Mouse (Mus musculus): Measurements from ENCODE around the gene Krtap9-1. TPM values are rescaled to one million over a fixed set of nuclear protein-coding genes. Genes with fewer than 3 reads are reported as not detected.

The Krtap9-1 gene
- polyA plus RNA-seq (2021; fragmentation: Nextera tagmentation): not detected in 2 replicates
- long read RNA-seq, experiment 1: 0 reads
- long read RNA-seq, experiment 2: 0 reads

DNA sequence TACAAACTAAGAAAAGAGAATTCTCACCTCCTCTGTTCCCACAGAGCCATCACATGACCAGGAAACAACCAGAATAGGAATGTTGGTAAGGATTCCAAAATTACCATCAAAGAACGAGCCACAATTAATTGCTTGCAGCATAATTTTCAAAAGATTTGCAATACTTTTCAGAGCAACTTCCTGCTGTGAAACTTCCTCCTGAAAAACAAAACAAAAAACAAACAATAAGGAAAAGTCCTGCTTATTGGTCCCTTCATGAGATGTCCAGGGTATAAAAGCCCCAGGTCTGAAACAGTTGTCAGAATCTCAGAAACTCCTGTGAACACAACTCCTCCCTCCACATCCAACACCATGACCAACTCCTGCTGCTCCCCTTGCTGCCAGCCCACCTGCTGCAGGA is at the start of gene Krtap9-1:
Krtap9-1 (plus strand) TSS at position 301 of the 400 bp plus-strand sequence.

DNA sequence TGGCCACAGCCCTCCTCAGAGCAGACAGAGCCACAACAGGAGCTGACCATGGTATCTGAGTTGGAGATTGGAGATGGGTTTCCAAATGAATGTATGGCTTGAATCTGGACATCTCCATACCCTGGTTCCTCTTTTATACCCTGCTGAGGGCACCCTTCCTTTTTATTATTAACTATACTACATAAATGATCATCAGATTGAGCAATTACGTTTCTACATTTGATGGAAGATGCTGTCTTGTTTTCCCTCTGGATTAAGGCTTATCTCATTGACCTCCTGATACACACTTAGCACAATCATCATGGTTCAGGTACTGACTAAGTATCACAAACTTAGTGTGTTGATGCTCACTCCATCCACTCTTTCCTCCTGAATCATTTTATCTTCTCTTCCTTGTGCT is 35.2 kb upstream of the Krtap9-1 start, which contains the start of gene 2300003K06Rik:
2300003K06Rik (minus strand) TSS at position 101 of the 400 bp plus-strand sequence.

DNA sequence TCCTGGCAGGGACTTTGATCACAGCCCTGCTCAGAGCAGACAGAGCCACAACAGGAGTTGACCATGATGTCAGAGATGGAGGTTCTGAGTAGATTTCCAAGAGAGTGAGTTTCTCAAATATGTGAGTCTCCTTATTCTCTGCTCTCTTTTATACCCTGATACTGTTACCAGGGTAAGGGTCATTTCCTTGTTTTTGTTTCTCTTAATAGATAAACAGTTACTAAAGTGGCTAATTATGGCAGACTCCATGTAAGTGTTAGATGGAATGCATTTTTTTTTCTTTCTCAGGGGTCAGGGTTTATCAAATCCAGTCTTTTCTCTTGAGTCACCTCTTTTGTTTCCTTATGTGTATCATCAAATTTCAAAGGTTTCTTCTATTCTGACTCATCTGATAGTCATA is 21.7 kb upstream of the Krtap9-1 start, which contains the start of gene Krtap4-16:
Krtap4-16 (minus strand) TSS at position 101 of the 400 bp plus-strand sequence.

DNA sequence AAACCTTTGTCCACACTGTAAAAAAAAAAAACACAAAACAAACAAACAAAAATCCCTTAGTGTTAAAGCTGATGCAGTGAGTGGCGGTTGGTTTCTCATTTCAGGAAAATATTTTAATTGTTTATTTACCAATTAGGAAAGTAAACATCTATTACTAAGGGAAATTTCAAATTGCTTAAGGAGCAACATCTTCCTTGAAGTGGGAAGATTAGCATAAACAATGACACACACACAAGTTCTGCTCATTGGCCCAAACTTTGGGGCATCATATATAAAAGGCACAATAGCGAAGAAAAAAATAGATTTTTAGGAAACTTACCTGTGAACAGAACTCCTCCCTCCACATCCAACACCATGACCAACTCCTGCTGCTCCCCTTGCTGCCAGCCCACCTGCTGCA is 15.6 kb upstream of the Krtap9-1 start, which contains the start of gene Gm11568:
Gm11568 (plus strand) TSS at position 301 of the 400 bp plus-strand sequence.

DNA sequence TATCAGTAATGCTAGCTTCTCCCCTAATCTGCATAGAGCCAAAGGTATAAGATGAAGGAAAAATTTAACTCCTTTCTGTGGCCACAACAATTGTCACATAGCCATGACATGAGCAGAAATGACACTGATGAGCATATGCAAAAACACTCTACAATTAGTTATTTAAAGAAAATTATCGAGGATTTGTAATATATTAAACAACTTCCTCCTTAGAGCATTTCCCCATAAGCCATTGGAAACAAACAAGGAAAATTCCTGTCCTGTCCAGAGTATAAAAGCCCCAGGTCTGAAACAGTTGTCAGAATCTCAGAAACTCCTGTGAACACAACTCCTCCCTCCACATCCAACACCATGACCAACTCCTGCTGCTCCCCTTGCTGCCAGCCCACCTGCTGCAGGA is 9.0 kb upstream of the Krtap9-1 start, which contains the start of gene Gm11559:
Gm11559 (plus strand) TSS at position 301 of the 400 bp plus-strand sequence.

DNA sequence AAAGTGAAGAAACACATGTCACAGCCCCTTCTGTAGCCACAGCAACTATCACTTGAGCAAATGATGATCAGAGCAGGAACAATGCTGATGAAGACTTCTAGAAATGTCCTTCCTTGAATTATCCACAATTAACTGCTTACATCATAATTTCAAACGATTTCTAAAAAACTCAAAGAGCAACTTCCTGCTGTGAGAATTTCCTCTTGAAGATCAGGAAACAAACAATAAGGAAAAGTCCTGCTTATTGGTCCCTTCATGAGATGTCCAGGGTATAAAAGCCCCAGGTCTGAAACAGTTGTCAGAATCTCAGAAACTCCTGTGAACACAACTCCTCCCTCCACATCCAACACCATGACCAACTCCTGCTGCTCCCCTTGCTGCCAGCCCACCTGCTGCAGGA is 5.7 kb downstream of the Krtap9-1 start, which contains the start of gene Gm11567:
Gm11567 (plus strand) TSS at position 301 of the 400 bp plus-strand sequence.

DNA sequence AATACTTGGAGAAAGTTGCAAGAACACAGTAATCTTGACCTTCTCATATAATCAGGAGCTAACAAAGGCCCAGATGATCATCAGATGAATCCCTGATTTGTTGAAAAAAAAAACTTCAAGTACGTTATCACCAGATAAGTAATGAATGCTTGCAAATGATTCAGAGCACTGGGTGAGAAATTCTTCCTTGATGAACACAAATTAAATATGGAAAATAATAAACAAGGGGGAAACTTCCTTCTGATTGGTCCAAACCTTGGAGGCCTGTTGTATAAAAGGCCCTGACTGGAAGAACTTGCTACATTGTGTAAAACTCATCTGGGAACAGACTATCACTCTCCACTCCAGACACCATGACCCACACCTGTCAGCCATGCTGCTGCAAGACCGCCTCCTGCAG is 34.4 kb downstream of the Krtap9-1 start, which contains the start of gene Krtap31-1:
Krtap31-1 (plus strand) TSS at position 301 of the 400 bp plus-strand sequence.

DNA sequence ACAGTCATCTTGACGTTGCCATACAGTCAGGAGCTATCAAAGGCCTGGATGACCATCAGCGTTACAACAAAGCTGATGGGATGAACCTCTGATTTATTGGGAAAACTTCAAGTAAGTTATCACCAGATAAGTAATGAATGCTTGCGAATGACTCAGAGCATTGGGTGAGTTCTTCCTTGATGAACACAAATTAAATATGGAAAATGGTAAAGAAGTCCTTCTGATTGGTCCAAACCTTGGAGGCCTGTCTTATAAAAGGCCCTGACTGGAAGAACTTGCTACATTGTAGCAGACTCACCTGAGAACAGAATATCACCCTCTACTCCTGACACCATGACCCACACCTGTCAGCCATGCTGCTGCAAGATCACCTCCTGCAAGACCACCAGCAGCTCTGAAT is 41.3 kb downstream of the Krtap9-1 start, which contains the start of gene Gm11565:
Gm11565 (plus strand) TSS at position 301 of the 400 bp plus-strand sequence.

Other genes with a start within 250 kb of the Krtap9-1 start
- not detected in 2 replicates for gene Krtap4-1, start 245.2 kb upstream of the Krtap9-1 start, polyA plus RNA-seq (2021; fragmentation: Nextera tagmentation)
- gene Krtap4-2, start 238.3 kb upstream of the Krtap9-1 start, polyA plus RNA-seq (2021; fragmentation: Nextera tagmentation): not detected in 2 replicates
- gene Krtap4-7, start 229.3 kb upstream of the Krtap9-1 start, polyA plus RNA-seq (2021; fragmentation: Nextera tagmentation): not detected in 2 replicates
- not detected in 2 replicates for gene Gm11555, start 223.2 kb upstream of the Krtap9-1 start, polyA plus RNA-seq (2021; fragmentation: Nextera tagmentation)
- gene Gm11563, start 214.4 kb upstream of the Krtap9-1 start, polyA plus RNA-seq (2021; fragmentation: Nextera tagmentation): not detected in 2 replicates
- gene Krtap4-6, start 207.4 kb upstream of the Krtap9-1 start, polyA plus RNA-seq (2021; fragmentation: Nextera tagmentation): not detected in 2 replicates
- not detected in 2 replicates for gene Gm14190, start 182.6 kb upstream of the Krtap9-1 start, polyA plus RNA-seq (2021; fragmentation: Nextera tagmentation)
- not detected in 2 replicates for gene Gm14180, start 139.1 kb upstream of the Krtap9-1 start, polyA plus RNA-seq (2021; fragmentation: Nextera tagmentation)
- not detected in 2 replicates for gene Gm11595, start 100.5 kb upstream of the Krtap9-1 start, polyA plus RNA-seq (2021; fragmentation: Nextera tagmentation)
- gene Krtap4-8, start 92.7 kb upstream of the Krtap9-1 start, polyA plus RNA-seq (2021; fragmentation: Nextera tagmentation): not detected in 2 replicates
- not detected in 2 replicates for gene Krtap4-9, start 88.2 kb upstream of the Krtap9-1 start, polyA plus RNA-seq (2021; fragmentation: Nextera tagmentation)
- gene Gm11596, start 79.9 kb upstream of the Krtap9-1 start, polyA plus RNA-seq (2021; fragmentation: Nextera tagmentation): not detected in 2 replicates
- not detected in 2 replicates for gene Gm11569, start 74.5 kb upstream of the Krtap9-1 start, polyA plus RNA-seq (2021; fragmentation: Nextera tagmentation)
- gene Gm11554, start 68.9 kb upstream of the Krtap9-1 start, polyA plus RNA-seq (2021; fragmentation: Nextera tagmentation): not detected in 2 replicates
- not detected in 2 replicates for gene Krtap4-13, start 63.5 kb upstream of the Krtap9-1 start, polyA plus RNA-seq (2021; fragmentation: Nextera tagmentation)
- not detected in 2 replicates for gene Gm11564, start 57.7 kb upstream of the Krtap9-1 start, polyA plus RNA-seq (2021; fragmentation: Nextera tagmentation)
- gene 2300003K06Rik, start 35.3 kb upstream of the Krtap9-1 start, polyA plus RNA-seq (2021; fragmentation: Nextera tagmentation): not detected in 2 replicates
- gene Krtap4-16, start 21.8 kb upstream of the Krtap9-1 start, polyA plus RNA-seq (2021; fragmentation: Nextera tagmentation): not detected in 2 replicates
- not detected in 2 replicates for gene Gm11568, start 15.5 kb upstream of the Krtap9-1 start, polyA plus RNA-seq (2021; fragmentation: Nextera tagmentation)
- not detected in 2 replicates for gene Gm11559, start 8.9 kb upstream of the Krtap9-1 start, polyA plus RNA-seq (2021; fragmentation: Nextera tagmentation)
- not detected in 2 replicates for gene Gm11567, start 5.8 kb downstream of the Krtap9-1 start, polyA plus RNA-seq (2021; fragmentation: Nextera tagmentation)
- gene Krtap31-1, start 34.5 kb downstream of the Krtap9-1 start, polyA plus RNA-seq (2021; fragmentation: Nextera tagmentation): not detected in 2 replicates
- gene Gm11565, start 41.4 kb downstream of the Krtap9-1 start, polyA plus RNA-seq (2021; fragmentation: Nextera tagmentation): not detected in 2 replicates
- not detected in 2 replicates for gene Krtap31-2, start 62.9 kb downstream of the Krtap9-1 start, polyA plus RNA-seq (2021; fragmentation: Nextera tagmentation)
- gene Krtap9-5, start 75.1 kb downstream of the Krtap9-1 start, polyA plus RNA-seq (2021; fragmentation: Nextera tagmentation): not detected in 2 replicates
- not detected in 2 replicates for gene Krtap29-1, start 105.7 kb downstream of the Krtap9-1 start, polyA plus RNA-seq (2021; fragmentation: Nextera tagmentation)
- not detected in 2 replicates for gene Krtap16-1, start 113.2 kb downstream of the Krtap9-1 start, polyA plus RNA-seq (2021; fragmentation: Nextera tagmentation)
- not detected in 2 replicates for gene Krtap17-1, start 120.6 kb downstream of the Krtap9-1 start, polyA plus RNA-seq (2021; fragmentation: Nextera tagmentation)
- gene Krt33a, start 142.8 kb downstream of the Krtap9-1 start, polyA plus RNA-seq (2021; fragmentation: Nextera tagmentation): not detected in 2 replicates
- gene Krt33b, start 156.5 kb downstream of the Krtap9-1 start, polyA plus RNA-seq (2021; fragmentation: Nextera tagmentation): not detected in 2 replicates
- not detected in 2 replicates for gene Krt34, start 168.2 kb downstream of the Krtap9-1 start, polyA plus RNA-seq (2021; fragmentation: Nextera tagmentation)
- 0.16 TPM in 1 of 2 replicates, not detected in the other for gene Krt31, start 177.2 kb downstream of the Krtap9-1 start, polyA plus RNA-seq (2021; fragmentation: Nextera tagmentation)
- gene Krt32, start 214.8 kb downstream of the Krtap9-1 start, polyA plus RNA-seq (2021; fragmentation: Nextera tagmentation): not detected in 2 replicates
- not detected in 2 replicates for gene Krt35, start 222.9 kb downstream of the Krtap9-1 start, polyA plus RNA-seq (2021; fragmentation: Nextera tagmentation)
- not detected in 2 replicates for gene Krt36, start 232.2 kb downstream of the Krtap9-1 start, polyA plus RNA-seq (2021; fragmentation: Nextera tagmentation)
- gene Krt13, start 248.2 kb downstream of the Krtap9-1 start, polyA plus RNA-seq (2021; fragmentation: Nextera tagmentation): not detected in 2 replicates

All from left cerebral cortex, adult 6 months (tissue).